Mouse (Mus musculus) limb, embryonic 12.5 days (tissue): Measurements from ENCODE around the gene Inka2. TPM values are rescaled to one million over a fixed set of nuclear protein-coding genes. Genes with fewer than 3 reads are reported as not detected.
A peak's percentile ranks its signal among the peaks of the same experiment; 100 is the strongest.
"Not testable (repeated sequence)": the region's sequence is repeated elsewhere in the genome, so short reads cannot be mapped to it uniquely, and the experiment has no call there.

Experiments
- ATAC-seq: fragments of 200-750 bp; cut with Nextera tagmentation; 2 replicates; pipeline ENCODE4 v1.8.0; 2017; ENCODE audit warnings: low read depth, moderate TSS enrichment; ENCODE audit not compliant: insufficient number of reproducible peaks, insufficient read depth, low FRiP score, low TSS enrichment
- H3K27ac ChIP-seq: fragments of 300-500 bp; sonication (generic); 2 replicates; pipeline ENCODE4 v1.5.1; 2016; ENCODE audit warnings: mild to moderate bottlenecking, moderate library complexity
- H3K27me3 ChIP-seq: fragments of 300-500 bp; sonication (generic); 2 replicates; pipeline ENCODE4 v1.6.1; 2016; ENCODE audit warnings: mild to moderate bottlenecking, moderate library complexity
- H3K36me3 ChIP-seq: fragments of 300-500 bp; sonication (generic); 2 replicates; pipeline ENCODE4 v1.6.1; 2016; ENCODE audit warnings: mild to moderate bottlenecking, moderate library complexity
- H3K4me1 ChIP-seq: fragments of 300-500 bp; sonication (generic); replicated peaks from 2 replicates; pipeline ENCODE4 v1.6.1; 2016
- H3K4me2 ChIP-seq: fragments of 300-500 bp; sonication (generic); 2 replicates; pipeline ENCODE4 v1.6.1; 2016; ENCODE audit warnings: mild to moderate bottlenecking, moderate library complexity
- H3K4me3 ChIP-seq: fragments of 300-500 bp; sonication (generic); replicated peaks from 2 replicates; pipeline ENCODE4 v1.5.1; 2016; ENCODE audit warnings: mild to moderate bottlenecking
- H3K9ac ChIP-seq: fragments of 300-500 bp; sonication (generic); replicated peaks from 2 replicates; pipeline ENCODE4 v1.6.1; 2016; ENCODE audit warnings: mild to moderate bottlenecking, moderate library complexity
- H3K9me3 ChIP-seq: fragments of 300-500 bp; sonication (generic); 2 replicates; pipeline ENCODE4 v1.6.1; 2016; ENCODE audit warnings: mild to moderate bottlenecking, moderate library complexity
- WGBS: fragments of 180-500 bp; shearing (Covaris S2); methylation state at CpG from one replicate; pipeline ENCODE4 v1.1.7; 2016; 5-methylcytosine and 5-hydroxymethylcytosine counted together
- polyA plus RNA-seq: library from polyadenylated mRNA; unstranded; fragments of >200 nt; fragmentation: Nextera tagmentation; extraction: Ambion mirVana; gene quantifications from 2 replicates; pipeline ENCODE4 v1.2.1, GENCODE M21; 2016

Inka2 gene
- polyA plus RNA-seq, 1 experiment from 2014 or later = 1.6 TPM

DNA sequence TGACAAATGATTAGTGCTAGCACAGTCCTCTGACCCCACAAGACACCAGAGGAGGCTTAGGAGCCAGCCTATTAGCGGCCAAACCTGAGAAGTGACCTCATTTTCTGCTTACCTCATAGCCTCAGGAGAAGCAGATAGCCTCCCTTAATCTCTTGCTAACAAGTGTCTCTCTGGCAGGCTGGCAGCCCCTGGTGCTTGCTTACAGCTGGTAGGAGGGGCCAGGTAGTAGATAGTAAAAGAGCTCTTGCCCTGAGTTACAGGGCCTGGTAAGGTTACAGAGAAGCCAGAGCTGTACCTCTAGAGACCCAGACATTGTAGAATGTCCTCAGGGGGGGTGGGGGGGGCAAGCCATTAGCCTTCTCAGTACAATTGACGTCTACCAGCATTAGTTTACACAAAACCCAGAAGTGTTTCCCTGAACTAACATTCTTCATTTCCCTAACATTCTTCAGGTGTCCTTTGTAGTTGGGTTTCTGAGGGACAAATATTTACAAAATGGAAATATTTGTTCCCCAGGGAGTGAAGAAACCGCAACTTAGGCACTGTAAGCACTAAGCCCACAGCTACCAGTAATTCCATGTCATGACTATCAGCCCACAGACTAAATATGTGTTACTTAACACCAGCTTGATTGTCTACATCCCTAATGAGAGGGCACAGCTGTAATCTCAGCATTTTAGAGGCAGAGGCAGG is 5.0 kb upstream of the Inka2 start:
- 39% methylated on average over 3 of the region's 3 CpGs for WGBS
- H3K9me3 ChIP-seq = no peaks in the 10 kb centered on the region
- H3K36me3 ChIP-seq = no peaks in the 10 kb centered on the region
- no peak overlapping the region for H3K4me2 ChIP-seq
- H3K4me3 ChIP-seq = no peak overlapping the region
- no peak overlapping the region for H3K9ac ChIP-seq
- peaks cover 4% of the 10 kb centered on the region for H3K4me1 ChIP-seq
- H3K27me3 ChIP-seq = peaks cover 59% of the 10 kb centered on the region
- no peak for ATAC-seq
- H3K27ac ChIP-seq = no peak overlapping the region

DNA sequence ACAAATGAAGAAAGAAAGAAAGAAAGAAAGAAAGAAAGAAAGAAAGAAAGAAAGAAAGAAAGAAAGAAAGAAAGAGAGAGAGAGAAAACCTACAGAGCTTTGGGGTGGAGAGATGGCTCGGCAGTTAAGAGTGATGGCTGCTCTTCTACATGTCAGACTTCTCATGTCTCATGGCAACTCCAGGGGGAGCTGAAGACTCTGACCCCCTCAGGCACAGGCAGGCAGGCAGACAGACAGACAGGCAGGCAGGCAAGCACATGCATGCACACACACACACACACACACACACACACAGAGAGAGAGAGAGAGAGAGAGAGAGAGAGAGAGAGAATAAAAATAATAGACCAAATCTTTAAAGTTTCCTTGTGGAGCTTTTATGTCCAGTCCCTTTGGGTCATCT is 3.6 kb upstream of the Inka2 start:
- H3K27ac ChIP-seq, H3K36me3 ChIP-seq, H3K4me2 ChIP-seq, ATAC-seq, H3K4me3 ChIP-seq, H3K9me3 ChIP-seq, H3K9ac ChIP-seq: not testable (repeated sequence)
- Histone ChIP-seq H3K4me1 (peaks cover 16% of the 10 kb centered on the region), H3K27me3 (peaks cover 54% of the 10 kb centered on the region)
- 38% methylated on average over 1 of the region's 1 CpGs for WGBS

DNA sequence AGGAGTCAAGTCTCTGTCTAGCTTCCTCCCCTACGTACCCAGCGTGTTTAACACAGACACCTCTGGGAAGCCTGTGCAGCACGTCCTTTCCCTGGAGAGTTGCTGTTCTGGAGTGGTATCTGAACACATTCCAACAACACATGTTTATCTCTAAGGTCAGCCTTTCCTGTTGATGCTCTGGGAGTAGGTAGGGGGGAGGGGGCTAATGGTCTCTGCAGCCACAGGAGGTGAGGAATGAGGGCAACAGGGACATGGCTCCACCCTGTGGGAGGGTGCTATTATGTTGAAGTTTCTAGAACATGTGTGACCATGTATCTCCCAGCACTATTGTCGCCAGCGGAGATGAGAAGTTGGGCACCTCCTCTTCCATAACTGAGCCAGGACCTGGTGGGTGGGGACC is 3.0 kb upstream of the Inka2 start:
- Histone ChIP-seq H3K4me3 (no peak overlapping the region), H3K27ac (no peak overlapping the region), H3K9ac (no peak overlapping the region), H3K27me3 (peaks cover 54% of the 10 kb centered on the region), H3K36me3 (no peaks in the 10 kb centered on the region), H3K4me2 (no peak overlapping the region), H3K4me1 (peaks cover 16% of the 10 kb centered on the region), H3K9me3 (no peaks in the 10 kb centered on the region)
- 53% methylated on average over 5 of the region's 5 CpGs for WGBS
- ATAC-seq = no peak

DNA sequence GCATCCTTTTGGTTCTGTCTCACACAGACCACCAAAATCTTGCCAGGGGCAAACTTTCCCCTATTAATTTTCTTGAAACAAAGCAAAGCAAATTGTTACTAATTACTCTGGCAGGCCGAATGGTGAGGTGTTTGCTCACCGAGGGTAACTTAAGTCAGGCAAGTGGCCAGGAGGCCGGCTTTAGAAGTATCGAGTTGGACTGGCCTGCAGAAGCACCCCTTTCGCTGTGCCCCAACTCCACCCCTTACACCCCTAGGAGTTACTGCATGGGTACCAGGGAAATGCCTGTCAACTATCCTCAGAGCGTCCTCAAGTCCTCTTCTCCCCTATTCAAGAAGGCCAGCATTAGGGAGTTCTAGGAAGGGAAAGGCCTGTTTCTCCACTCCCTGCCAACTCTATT is 828 bp upstream of the Inka2 start:
- no peak overlapping the region for H3K9ac ChIP-seq
- no peak for ATAC-seq
- no peaks in the 10 kb centered on the region for H3K36me3 ChIP-seq
- H3K27ac ChIP-seq = no peak overlapping the region
- WGBS = 31% methylated on average over 6 of the region's 6 CpGs
- peaks cover 55% of the 10 kb centered on the region for H3K27me3 ChIP-seq
- peaks cover 16% of the 10 kb centered on the region for H3K4me1 ChIP-seq
- H3K4me2 ChIP-seq = peak overlapping the region; percentile 99; the same call in 1 of the 2 replicates
- no peaks in the 10 kb centered on the region for H3K9me3 ChIP-seq
- no peak overlapping the region for H3K4me3 ChIP-seq

DNA sequence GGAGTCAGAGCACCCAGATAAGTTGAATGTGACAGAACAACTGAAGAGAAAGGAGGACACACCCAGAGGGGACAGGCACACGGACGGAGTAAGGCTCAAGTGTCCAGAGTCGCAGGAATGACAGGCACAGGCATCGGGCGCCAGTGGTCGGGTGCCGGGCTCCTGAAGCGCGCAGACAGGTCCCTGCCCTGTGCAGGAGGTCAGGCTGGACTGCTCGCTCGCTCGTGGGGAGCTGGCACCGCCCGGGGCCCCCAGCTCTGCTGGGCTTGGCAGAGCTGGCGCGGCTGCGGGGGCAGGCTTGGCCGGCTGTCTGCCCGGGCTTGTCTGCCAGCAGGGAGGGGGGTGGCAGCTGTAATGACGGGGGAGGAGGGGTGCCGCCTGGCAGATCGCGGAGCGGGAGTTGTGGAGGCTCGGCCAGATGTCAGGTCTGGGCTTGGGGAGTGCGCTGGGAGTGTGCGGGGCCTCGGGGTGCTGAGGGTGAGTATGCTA is 706 bp downstream of the Inka2 start:
- no peaks in the 10 kb centered on the region for H3K36me3 ChIP-seq
- peak overlapping the region; percentile 99 for H3K4me2 ChIP-seq
- H3K4me1 ChIP-seq = peaks cover 16% of the 10 kb centered on the region
- H3K9ac ChIP-seq = peak overlapping the region; percentile 69
- WGBS = under 1% methylated on average over 28 of the region's 28 CpGs
- H3K27me3 ChIP-seq = peaks cover 55% of the 10 kb centered on the region
- no peak overlapping the region for H3K27ac ChIP-seq
- no peaks in the 10 kb centered on the region for H3K9me3 ChIP-seq
- peak; percentile 45; the same call in 1 of the 2 replicates for ATAC-seq
- peak overlapping the region; percentile 56 for H3K4me3 ChIP-seq

DNA sequence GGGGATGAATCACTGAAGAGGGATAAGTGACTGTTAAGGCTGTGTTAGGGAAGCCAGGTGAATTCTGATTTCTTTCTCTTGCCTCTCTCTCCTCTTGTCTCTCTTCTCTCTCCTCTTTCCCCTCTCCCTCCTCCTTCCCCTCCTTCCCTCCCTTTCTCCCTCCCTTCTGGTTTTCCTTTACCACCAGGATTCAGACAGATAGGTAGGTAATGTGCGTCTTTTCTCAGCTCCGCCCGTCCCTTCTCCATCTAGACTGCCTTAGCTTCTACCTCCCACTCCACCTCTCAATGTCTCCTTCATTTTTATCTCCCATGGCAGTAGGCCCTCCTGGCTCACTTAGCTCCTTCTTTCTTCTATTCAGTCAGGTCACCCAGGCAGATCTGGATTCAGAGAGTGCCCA is 1.2 kb downstream of the Inka2 start:
- ATAC-seq = no peak
- Histone ChIP-seq H3K27me3 (peaks cover 55% of the 10 kb centered on the region), H3K9ac (peak overlapping the region; percentile 69; the same call in 1 of the 2 replicates), H3K4me3 (peak overlapping the region; percentile 56), H3K36me3 (no peaks in the 10 kb centered on the region), H3K27ac (no peak overlapping the region), H3K4me1 (peaks cover 16% of the 10 kb centered on the region), H3K4me2 (peak overlapping the region; percentile 99), H3K9me3 (no peaks in the 10 kb centered on the region)
- WGBS = 8% methylated on average over 3 of the region's 3 CpGs

DNA sequence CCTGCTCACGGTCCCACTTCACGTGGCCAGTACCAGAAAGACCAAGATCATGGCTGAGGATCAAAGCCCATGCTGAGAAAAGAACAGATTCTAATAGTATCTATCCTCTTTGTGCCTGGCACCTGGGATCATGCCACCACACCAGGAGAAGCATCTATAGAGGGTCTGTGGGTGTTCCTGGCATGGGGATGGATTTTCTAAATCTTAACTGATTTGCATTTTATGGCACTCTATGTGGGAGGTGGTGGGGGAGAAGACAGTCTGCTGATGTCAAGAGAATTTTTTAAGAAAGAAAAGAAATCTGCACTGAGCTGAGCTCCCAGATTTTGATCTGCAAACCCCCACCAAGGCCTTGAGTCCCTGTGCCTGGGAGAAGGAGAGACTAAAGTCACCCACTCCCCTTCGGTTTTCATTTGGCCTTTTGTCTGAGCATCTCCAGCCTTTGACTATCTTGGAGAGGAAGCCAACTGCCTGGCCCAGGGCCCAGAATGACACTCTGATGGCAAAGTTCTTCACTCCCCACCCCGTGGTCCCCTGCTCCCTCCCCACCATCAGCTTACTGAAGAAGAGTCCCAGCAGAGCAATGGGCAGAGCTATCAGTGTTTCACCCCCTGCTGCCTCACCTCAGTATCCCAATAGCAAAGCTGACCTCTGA is 2.1 kb downstream of the Inka2 start:
- H3K4me3 ChIP-seq = no peak overlapping the region
- peak overlapping the region; percentile 99 for H3K4me2 ChIP-seq
- peaks cover 16% of the 10 kb centered on the region for H3K4me1 ChIP-seq
- 36% methylated on average over 4 of the region's 4 CpGs for WGBS
- H3K36me3 ChIP-seq = no peaks in the 10 kb centered on the region
- peaks cover 51% of the 10 kb centered on the region for H3K27me3 ChIP-seq
- H3K9me3 ChIP-seq = no peaks in the 10 kb centered on the region
- no peak overlapping the region for H3K27ac ChIP-seq
- no peak for ATAC-seq
- H3K9ac ChIP-seq = no peak overlapping the region

DNA sequence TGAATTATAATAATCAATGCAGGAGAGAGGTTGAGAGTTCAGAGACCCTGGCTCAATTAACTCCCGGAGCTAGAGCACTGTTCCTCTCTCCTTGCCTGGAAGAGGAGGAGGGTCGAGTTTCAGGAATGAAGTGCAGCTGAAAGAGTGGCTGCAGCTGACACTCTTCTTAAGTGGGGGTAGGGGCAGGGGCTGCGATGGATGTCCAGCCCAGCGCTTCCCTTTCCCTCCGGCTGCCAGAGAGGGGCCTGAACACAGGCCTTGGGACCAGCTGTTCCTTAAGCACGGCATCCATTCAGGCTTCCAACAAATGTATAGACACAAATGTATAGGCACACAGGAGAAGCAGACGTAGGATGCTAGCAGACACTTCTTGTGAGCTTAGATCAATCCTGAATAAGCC is 3.2 kb downstream of the Inka2 start:
- Histone ChIP-seq H3K4me2 (no peak overlapping the region), H3K4me3 (no peak overlapping the region), H3K27me3 (peaks cover 47% of the 10 kb centered on the region)

DNA sequence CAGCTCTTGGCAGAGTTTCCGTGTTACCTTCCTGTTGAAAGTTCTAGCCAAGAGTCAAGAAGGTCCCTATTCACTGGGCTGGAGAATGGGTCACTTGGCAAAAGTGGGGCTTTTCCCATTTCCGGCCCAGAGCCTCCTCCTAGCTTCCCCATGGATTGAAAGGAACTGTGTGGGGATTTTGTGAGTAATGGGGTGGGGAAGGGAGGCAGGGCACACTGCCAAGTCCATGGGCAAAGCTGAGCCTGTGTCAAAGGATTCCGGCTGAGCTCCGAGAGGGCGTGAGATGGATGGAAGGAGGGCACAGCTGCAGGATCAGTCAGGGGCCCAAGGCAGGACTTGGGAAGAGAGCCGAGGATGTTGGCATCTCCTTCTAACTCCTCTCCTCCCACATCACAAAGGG is 5.8 kb downstream of the Inka2 start:
- H3K9me3 ChIP-seq = no peaks in the 10 kb centered on the region
- H3K36me3 ChIP-seq = no peaks in the 10 kb centered on the region
- peaks cover 17% of the 10 kb centered on the region for H3K4me1 ChIP-seq
- H3K4me2 ChIP-seq = no peak overlapping the region
- H3K27ac ChIP-seq = no peak overlapping the region
- no peak overlapping the region for H3K9ac ChIP-seq
- peaks cover 28% of the 10 kb centered on the region for H3K27me3 ChIP-seq
- no peak for ATAC-seq
- no peak overlapping the region for H3K4me3 ChIP-seq
- 77% methylated on average over 6 of the region's 6 CpGs for WGBS

More for the DNA sequence above, 3.2 kb downstream of the Inka2 start:
- H3K9me3 ChIP-seq = no peaks in the 10 kb centered on the region
- ATAC-seq = no peak
- H3K9ac ChIP-seq = no peak overlapping the region
- H3K4me1 ChIP-seq = peaks cover 16% of the 10 kb centered on the region
- 14% methylated on average over 7 of the region's 7 CpGs for WGBS
- H3K36me3 ChIP-seq = no peaks in the 10 kb centered on the region
- no peak overlapping the region for H3K27ac ChIP-seq

DNA sequence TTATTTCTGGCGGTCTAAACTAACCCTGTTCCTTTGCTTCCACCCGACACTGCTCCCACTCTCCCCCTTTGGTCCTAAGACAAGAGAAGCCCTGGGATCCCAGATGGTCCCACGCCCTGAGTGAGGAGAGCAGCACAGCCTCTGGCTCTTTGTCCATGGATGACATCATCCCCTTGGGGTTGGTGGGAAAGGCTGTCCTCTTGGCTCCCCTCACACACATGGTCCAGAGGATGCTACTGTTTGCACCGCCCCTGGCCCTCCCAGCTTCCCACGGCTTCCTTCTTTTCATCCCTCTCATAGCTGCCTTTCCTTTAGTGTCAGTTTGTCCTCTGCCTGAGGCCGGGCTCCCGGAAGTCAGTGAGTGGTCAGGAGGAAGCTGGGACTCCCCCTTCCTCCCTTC is 7.3 kb downstream of the Inka2 start:
- Histone ChIP-seq H3K4me1 (peaks cover 16% of the 10 kb centered on the region), H3K9ac (no peak overlapping the region), H3K9me3 (no peaks in the 10 kb centered on the region), H3K27ac (no peak overlapping the region), H3K4me3 (no peak overlapping the region), H3K36me3 (no peaks in the 10 kb centered on the region), H3K27me3 (peaks cover 13% of the 10 kb centered on the region), H3K4me2 (no peak overlapping the region)
- 72% methylated on average over 7 of the region's 7 CpGs for WGBS
- ATAC-seq = no peak

DNA sequence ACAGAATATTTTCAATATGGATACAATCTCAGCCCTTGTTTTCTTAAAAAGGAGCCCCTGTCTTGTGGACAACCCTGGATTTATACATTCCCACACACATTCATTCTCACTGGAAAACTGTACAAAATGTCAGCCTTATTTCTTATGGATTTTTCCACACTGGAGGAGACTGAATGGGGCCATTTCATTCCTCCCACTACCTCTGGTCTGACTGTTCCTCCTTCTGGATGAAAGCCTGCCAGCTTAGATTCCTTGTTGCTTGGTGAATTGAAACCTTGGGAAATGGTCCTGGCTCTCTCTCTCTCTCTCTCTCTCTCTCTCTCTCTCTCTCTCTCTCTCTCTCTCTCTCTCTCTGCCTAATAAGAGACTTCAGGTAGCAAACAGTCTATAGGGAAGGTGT is 8.4 kb downstream of the Inka2 start:
- Histone ChIP-seq H3K36me3 (no peaks in the 10 kb centered on the region), H3K4me3 (no peak overlapping the region), H3K27ac (no peak overlapping the region), H3K4me1 (peaks cover 20% of the 10 kb centered on the region), H3K9ac (no peak overlapping the region), H3K4me2 (no peak overlapping the region), H3K9me3 (no peaks in the 10 kb centered on the region), H3K27me3 (0 out of 2 replicates have a peak, but pooled peaks cover 3% of the 10 kb centered on the region)
- no peak for ATAC-seq
